Mouse (Mus musculus) myocyte (in vitro differentiated cells): ENCODE data around the gene Wdr20.

Experiments used
- CEBPB ChIP-seq: IDR thresholded peaks from 2 replicates; pipeline ENCODE4 v1.6.1; 2011; ENCODE audit warnings: mild to moderate bottlenecking, moderate library complexity; ENCODE audit not compliant: poor library complexity, insufficient read depth, severe bottlenecking
- E2F4 ChIP-seq: IDR thresholded peaks from one replicate; pipeline ENCODE4 v1.6.1; 2011; ENCODE audit warnings: mild to moderate bottlenecking, control low read depth, moderate library complexity; ENCODE audit not compliant: insufficient read depth
- MAX ChIP-seq: IDR thresholded peaks from one replicate; pipeline ENCODE4 v1.6.1; 2011; ENCODE audit warnings: low read depth, mild to moderate bottlenecking, control low read depth
- POLR2A ChIP-seq: IDR thresholded peaks from one replicate; pipeline ENCODE4 v1.6.1; 2011; ENCODE audit warnings: low read depth, mild to moderate bottlenecking, control low read depth, moderate library complexity; ENCODE audit not compliant: insufficient read length
- POLR2AphosphoS2 ChIP-seq: IDR thresholded peaks from one replicate; pipeline ENCODE4 v1.6.1; 2011; ENCODE audit warnings: low read depth, control low read depth; ENCODE audit not compliant: insufficient read length
- TCF12 ChIP-seq: IDR thresholded peaks from one replicate; pipeline ENCODE4 v1.6.1; 2011; ENCODE audit warnings: mild to moderate bottlenecking, control low read depth; ENCODE audit not compliant: poor library complexity, insufficient read depth, severe bottlenecking
- TCF3 ChIP-seq: IDR thresholded peaks from one replicate; pipeline ENCODE4 v1.6.1; 2011; ENCODE audit warnings: low read depth, control low read depth; ENCODE audit not compliant: insufficient read length
- USF1 ChIP-seq: IDR thresholded peaks from one replicate; pipeline ENCODE4 v1.6.1; 2011; ENCODE audit warnings: low read depth, mild to moderate bottlenecking, control low read depth, moderate library complexity

GRCm38 (mm10) chr12:110784211-110784610 lies 46.5 kb downstream of the Wdr20 start:
- TF ChIP-seq E2F4 (no peak), CEBPB (no peak), MAX (no peak), TCF3 (no peak), POLR2AphosphoS2 (no peak), TCF12 (no peak), POLR2A (no peak), USF1 (no peak)
